Mouse (Mus musculus): ENCODE measurements around the gene Crhr1. TPM values are rescaled to one million over a fixed set of nuclear protein-coding genes. Genes with fewer than 3 reads are reported as not detected.

The Crhr1 gene
- total RNA-seq (2021), result not detected
- long read RNA-seq, experiment 1, result 0 reads
- long read RNA-seq, experiment 2, result 0 reads

DNA sequence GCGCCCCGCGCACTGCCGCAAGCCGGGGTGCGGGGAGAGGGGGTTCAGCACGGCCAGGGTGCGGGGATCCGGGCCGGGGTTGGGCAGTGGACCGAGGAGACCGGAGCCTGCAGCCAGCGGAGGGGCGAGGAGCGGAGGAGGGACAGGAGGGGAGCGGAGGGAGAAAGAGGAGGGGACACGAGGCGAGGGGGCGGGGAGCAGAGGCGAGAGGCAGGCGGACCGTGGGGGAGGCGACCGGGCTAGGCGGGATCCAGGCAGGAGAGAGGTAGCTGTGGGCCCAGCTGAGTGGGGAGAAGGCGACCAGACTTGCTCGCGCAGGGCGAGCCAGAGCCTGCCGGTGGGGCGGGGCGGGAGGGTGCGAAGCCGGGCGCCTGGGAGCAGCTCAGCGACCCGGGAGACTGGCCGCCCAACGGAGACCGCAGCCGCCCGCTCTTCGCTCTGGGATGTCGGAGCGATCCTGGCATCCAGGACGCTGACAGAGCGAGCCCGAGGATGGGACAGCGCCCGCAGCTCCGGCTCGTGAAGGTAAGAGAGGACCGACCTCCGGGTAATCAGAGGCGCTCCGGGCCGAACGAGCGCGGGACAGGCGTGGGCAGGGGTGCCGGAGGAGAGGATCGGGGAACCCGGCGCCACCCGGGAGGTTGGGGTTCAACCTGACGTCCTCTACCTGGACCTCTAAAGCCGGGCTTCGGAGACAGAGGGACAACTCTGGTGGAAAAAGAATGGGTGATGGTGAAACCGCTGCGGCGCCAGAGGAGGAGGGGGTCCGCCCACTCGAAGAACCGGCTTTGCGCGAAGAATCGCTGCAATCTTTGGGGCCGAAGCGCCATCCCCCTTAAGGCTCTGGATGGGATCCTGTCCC lies at the start of gene Crhr1:
Gene Crhr1 (plus strand): TSS at position 276 of the 862 bp plus-strand sequence.
- no peak for DNase-seq

DNA sequence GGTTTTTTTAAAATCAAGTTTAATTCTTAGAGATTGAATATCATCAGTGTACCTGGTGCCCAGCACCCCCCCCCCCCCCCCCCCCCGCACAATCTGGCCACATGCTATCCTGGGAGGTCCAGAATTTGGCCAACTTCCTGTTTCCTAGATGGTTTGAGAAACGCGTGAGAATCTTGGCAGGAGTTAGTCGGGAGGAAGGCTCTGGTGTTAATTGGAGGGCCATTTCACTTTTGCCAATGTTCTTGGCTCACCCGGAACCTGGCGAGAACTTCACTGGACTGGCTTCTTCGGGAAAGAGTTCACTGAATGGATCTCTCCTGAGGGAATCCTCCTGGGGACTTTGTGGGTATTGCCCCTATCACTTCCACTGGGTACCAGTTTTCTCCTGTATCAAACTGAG lies 49.4 kb upstream of the Crhr1 start:
- DNase-seq, result no peak

DNA sequence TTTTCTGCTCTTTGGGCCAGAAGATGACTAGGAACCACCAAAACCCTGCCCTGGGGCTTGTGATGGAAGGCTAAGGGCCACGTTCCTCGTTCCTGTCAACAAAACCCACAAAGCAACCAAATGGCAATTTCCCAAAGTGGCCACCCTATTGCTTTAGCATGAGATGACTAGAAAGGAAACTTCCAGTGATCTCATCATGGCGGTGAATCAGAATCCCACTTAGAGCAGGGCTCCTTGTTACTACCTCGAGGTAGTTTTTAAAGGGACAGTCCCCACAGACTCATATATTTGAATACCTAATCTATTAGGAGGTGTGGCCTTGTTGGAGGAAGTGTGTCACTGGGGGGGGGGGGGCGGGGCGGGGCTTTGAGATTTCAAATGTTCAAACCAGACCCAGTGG lies 48.9 kb upstream of the Crhr1 start:
- no peak for DNase-seq

DNA sequence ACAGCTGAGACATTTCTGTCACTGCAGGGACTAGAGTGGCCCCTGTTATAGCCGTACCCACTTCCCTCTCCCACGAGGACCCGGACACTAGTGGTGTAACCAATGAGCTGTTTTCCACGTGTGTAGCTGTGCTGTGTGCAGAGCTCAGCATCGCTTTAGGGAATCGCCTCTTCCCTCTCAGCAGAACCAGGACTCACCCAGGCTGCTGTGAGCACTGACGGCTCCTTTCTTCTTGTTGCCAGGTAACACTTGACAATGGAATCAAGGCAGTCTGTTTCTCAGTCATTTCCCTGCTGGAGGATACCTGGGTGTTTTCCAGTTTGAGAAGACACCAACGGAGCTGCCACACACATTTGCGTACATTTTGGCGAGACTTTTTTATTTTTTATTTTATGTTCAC lies 44.1 kb upstream of the Crhr1 start:
- no peak for DNase-seq

DNA sequence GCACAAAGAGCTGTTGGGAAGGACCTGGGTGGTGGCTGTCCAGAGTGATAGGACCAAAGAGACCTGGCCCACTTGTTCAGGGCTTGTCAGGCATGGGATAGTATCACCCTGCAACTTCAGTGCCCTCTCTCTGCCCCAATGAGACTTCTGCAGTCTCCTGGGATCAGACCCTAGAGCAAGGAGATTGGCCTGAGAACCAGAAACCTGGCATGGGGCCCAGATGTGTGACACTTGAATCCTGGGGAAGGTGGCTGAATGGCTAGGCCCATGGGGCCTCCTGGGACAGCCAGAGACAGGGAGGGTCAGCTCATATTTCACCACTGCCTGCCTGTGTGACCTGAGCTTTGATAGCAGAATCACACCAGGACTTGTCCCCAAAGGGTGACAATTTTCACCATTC lies 41.9 kb upstream of the Crhr1 start:
- DNase-seq, result no peak

DNA sequence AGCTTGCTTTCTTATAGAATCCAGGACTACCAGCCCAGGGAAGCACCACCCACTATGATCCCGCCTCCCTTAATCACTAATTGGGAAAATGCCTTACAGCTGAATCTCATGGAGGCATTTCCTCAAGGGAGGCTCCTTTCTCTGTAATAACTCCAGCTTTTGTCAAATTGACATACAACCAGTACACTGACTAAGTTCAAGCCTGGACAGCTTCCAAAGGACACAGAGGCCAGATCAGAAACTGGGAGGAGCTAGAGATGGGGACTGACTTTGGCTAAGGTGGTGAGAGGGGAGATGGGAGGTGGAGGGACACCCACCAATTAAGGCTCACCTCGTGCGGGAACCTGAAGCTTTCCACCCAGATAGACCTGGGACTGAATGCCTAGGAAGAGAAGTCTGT lies 37.5 kb upstream of the Crhr1 start:
- no peak for DNase-seq

DNA sequence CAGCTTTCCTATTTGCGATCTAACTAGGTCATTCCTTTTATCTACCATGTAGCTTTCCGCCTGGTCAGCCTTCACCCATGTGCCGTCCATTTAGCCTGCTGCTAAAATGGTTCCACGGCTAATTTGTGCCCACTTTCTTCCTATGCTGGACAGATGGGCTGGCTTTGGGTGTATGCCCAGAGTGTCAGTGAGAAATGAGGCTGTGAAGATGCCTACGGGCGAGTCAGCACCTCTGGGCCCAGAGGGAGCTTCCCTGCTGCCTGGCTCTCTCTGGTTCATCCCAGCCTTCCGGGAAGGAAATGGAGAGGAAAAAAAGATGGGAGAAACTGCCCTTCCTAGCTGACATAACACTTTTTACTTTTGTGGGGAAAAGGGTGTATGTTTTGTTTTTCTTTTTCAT lies 36.1 kb upstream of the Crhr1 start:
- no peak for DNase-seq

DNA sequence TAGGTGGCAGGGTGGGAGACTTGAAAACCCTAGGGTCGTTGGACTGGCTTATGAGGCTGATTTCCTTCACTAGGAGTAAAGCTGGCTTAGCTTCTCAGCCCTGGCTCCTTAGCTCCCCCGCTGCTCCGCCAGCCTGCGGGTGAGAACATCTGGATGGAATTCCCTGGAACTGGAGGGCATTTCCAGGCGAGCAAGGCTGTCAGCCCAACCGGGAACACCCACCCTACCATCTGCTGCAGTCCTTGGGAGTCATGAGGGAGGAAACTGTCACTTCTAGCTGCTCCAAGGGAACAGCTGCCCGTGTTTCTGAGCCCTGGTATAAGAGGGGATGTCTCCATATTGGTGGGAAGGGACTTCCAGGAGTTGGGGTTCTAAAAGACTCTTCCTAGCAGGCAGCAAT lies 33.1 kb upstream of the Crhr1 start:
- no peak for DNase-seq

DNA sequence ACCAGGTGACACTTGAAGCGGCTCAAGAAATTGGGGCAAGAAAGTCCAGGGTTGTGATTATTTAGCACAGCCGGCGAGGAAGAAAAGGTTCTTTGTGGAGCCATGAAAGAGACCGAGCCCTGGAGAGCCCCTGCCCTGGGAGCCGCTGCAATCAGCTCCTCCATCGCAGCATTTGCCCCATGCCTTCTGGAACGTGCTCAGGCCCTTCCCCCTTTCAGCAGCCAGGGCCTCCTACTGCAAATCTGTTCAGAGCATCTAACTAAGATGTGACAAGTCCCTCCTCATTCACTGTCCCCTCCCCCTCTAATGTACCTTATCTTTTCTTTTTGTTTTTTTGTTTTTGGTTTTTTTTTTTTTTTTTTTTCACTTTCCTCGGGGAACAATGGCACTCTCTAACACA lies 30.0 kb upstream of the Crhr1 start:
- DNase-seq, result no peak

DNA sequence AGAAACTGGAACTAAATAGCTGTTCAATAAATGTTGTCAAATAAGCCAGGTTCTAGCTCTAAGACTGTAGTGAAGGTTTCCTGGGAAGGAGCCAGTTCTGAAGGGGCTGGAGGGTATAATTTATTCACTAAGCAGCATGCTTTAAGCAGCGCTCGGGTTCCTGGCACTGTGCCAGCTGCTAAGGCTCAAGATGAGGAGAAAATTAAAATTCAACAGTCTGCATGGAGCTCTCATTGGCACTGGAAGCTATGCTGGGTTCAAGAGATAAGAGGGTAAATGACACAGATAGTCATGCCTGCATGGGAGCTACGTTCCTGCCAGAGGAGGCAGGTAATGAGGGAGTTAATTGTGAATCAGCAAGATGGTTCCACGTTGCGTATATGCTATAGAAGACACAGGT lies 26.3 kb upstream of the Crhr1 start:
- DNase-seq, result no peak

DNA sequence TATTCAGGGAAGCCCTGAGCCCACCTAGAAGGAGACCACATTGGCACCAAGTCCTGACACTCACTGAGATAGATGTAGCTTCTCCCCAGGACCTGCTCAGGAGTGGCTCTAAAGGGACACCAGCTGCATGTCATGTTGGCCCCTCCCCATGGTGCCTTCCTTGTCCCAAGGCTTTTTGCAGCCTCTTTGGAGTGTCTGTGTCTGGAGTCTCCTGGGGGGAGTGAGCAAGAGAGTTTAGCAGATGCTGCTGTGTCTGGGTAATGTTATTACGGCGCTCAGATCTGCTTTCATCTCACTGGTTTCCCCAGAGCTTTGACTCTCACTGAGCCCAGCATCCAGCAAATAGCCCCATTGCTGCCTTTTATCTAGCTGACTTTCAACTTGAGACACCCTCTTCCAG lies 25.7 kb upstream of the Crhr1 start:
- DNase-seq, result no peak

DNA sequence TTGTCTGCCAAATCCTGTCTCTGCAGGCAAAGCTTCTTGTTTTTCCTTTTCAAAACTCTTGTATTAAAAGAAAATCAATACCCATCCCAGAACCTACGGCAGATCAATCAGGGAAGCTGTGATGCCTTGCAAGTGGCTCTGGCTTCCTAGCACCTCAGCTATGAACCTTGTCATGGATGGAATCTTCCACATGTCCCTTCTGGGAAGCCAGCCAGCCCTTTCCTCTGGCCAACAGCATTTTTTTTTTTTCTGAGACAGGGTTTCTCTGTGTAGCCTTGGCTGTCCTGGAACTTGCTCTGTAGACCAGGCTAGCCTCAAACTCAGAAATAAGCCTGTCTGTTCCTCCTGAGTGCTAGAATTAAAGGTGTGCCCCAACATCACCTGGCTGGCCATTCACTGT lies 22.3 kb upstream of the Crhr1 start:
- no peak for DNase-seq

DNA sequence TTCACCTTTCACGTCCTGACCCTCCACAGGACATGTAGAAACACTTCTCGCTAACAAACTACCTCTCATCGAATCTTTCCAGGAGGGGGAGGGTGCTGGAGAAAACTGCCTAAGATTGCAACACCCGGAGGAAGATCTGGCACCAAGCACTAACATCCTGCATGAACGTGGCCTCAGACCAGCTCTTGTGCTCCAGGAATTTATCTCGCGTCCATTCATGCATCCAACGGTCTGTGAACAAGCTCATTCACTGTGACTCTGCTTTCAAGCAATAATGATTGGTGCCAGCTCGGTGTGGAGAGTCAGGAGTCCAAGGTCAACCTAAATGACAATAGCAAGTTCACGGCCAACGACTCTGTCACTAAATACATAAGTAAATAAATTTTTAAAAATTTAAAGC lies 20.8 kb upstream of the Crhr1 start:
- no peak for DNase-seq

DNA sequence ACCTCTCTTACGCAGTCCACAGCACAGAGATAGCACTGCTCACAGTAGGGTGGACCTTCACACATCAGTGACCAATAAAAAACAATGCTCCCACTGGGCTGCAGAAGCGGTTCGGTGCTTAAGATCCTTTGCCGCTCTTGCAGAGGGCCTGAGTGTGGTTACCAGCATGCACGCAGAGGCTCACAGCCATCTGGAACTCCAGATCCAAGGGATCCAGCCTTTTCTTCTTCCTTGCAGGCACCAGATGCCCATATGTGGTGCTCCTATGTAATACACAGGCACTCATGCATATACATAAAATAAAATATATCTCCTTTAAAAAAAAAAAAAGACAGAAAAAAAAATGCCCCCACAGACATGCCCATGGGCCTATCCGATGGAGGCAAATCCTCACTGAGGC lies 19.0 kb upstream of the Crhr1 start:
- DNase-seq, result no peak

DNA sequence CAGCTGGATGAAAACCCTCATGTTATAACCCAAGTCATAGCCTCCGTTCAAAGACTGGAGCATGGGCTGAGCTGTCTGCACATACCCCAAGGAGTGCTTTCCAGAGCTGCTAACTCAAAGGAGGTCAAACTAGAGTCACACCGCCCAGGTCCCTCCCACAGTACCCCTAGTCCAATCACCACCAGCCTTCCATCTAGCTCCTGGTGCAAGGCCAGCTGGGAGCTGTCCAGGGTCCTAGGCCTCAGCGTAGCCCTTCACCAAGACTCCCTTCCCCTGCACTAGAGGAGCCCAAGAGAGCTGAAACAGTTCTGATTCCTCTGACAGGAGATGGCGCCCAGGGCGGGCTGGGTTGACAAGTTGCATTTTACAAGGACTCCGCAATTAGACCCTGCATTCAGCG lies 18.0 kb upstream of the Crhr1 start:
- DNase-seq, result peak; percentile 12

DNA sequence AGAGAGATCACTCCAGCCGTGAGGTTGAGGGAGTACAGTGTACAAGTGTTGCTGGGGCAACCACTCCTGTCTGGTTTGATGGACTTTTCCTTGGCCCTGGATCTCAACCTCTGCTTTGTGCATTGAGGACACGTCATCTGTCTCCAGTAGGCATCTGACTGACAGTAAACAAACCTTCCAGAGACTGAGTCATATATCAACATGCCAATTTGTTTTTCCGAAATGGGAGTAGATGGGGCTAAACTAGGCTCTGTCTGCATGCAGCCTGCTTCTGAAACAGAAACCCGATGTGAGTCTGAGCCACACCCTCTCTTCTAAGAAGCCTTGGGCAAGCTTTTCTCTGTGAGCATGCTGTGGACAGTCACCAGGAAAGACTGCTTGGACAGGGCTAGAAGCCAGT lies 14.3 kb upstream of the Crhr1 start:
- no peak for DNase-seq

DNA sequence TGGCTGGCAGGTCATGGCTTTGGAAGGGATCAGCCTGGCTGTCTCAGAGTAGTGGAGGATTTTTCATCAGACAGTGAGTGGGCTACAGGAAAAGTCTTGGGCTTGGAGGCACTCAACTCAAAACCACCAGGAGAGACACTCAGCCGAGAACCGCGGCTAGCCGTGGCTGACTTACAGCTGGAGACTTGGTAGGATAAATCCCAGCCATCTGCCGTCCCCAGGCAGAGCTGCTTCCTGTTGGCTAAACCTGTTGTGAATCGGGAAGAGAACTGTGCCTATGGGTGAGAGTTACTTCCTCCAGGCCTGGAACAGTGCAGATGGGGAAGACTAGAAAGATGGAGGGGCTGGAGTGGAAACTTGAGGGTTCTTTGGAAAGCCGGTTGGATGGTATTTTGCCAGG lies 9.7 kb upstream of the Crhr1 start:
- DNase-seq, result no peak

DNA sequence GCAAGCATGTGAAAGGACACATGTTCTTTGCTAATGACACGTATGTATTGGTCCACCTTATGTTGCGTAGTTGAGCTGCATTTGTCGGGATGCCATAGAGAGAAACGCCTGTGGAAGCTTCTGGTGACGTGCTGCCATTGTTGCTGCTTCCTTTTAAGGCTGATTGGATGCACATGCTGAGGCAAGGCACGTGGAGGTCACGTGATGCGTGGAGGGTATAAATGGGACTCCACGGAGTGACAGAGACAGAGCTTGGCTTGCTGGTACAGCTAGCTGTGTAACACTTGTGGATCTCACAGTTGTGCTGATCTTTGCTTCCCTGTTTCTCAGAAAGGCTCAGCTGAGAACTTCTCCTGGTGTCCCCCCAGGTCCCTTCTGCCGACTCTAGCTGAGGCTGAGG lies 9.2 kb upstream of the Crhr1 start:
- no peak for DNase-seq

DNA sequence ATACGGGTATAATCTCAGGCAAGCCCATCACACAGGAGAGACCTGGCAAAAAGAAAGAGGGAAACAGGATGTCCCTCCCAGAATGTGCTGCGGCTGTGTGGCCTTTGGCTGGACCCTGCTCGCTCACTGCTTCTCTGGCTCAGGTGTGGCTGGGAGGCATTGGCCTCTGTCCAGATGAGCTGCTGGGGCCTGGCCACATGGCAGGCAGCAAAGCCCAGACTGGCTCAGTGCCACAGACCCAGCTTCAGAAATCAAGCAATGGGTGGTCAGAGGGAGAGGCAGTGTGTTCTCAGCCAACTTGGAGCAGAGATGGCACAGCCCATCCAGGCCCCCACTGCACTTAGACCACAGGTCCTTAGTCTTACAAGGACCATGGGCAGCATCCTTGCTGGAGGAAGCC lies 8.1 kb upstream of the Crhr1 start:
- DNase-seq, result no peak

DNA sequence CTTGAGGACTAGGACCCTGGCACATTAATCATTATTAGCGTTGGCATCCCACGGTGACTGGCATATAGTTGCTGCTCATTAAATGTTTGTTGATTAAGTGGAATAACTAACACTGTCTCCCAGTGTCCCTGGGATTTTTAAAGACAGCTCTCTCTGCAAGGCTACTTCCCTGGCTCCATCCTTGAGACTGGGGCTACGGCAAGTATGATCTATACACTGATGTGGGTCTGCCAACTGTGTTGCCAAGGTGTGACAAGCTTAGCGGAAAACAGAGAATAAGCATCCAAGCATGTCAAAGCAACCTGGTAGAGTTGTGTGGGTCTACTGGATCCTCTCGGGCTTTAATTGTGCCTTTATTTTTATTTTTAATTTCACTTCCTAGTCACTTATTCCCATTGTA lies 3.2 kb upstream of the Crhr1 start:
- DNase-seq, result no peak

DNA sequence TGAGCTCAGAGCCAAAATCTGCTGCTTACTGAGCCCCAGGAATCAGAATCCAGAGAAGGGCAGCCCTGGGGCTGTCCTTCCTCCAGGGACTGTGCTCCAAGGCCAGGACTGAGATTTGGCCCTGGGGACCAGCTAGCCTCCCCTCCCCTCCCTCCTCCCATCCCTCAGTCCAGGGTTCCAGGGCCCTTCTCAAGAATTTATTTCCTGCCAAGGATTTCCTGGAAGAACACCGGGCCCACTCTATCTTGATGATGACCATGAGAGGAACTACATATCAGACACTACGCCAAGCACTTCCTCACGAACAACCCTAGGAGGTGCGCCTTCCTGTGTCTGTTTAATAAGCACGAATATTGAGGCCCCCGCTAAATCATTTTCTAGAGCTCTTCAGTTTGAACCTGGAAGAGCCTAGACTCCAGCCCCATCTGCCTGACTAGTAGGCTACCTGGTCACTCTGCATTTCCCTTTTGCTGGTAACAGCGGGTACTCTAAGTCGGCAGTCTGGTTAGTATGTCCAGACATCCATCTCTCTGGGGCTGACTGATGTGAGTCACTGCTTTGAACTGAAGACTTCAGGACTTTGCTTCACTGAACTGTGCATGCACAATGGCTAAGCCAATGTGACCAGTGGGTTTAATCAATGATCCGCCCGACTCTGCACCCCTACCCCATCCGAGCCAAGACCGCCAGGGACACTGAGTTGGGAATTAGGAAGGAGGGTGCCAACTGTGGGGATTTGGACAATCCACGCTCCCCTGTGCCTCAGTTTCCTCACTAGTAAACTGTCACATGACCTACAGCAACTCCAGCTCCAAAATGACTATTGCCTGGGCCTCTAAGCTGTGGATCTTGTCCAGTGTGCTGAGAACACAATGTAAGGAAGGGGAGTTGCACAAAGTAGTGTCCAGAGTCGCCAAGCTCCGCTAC lies 1.7 kb upstream of the Crhr1 start:
- DNase-seq, result no peak

DNA sequence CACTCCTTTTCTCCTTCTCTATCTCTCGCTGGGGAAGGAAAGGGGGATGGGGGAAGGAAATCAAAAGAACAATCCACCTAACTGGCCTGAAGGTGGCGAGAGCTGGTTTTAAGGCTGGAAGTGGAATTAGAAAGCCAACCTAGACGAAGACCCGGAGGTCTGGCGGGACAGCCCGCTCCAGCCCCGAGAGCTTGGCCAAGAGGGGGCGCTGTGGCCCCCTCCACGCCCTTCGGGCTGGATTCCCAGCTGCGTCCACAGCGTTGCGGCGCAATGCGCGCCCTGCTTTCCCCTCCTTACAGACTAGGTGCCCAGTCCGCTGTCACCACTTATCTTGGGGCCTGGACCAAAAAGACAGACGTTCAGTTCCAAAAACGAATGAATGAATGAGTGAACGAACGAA lies 899 bp upstream of the Crhr1 start:
- DNase-seq, result no peak

DNA sequence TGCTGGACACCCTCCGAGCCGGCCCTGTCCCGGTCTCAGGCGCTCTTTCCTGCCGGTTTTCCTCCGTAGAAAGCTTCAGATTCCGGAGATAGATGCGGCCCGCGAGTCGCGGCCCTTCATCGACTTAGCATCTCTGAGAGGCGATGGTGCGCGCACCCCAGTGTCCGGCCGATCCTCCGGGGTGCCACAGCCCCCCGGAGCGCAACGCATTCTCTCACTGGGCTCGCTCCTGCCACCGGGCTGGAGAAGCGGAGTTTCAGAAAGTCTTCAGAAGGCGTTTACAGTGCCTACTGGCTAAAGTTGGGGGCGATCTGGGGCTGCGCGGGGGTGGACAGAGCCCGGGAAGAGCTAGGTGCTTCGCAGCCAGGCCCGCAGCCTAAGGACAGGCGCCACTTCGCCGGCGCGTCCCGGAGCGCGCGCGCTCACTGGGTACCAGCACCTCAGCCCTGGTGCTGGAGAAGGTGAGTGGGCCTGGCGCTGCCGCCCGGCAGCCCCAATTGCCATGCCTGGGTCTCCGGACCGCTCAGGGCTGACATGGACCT lies 858 bp downstream of the Crhr1 start:
- no peak for DNase-seq

All from gastrocnemius, postnatal 25 days (tissue).